Mouse (Mus musculus) macrophage (primary cell): ENCODE data around the gene Ihh. TPM values are rescaled to one million over a fixed set of nuclear protein-coding genes. Genes with fewer than 3 reads are reported as not detected.

Source experiments
- H3K27ac ChIP-seq: fragments of 350-480 bp; formaldehyde crosslinking; 2 replicates; pipeline ENCODE4 v1.9.0; 2021
- H3K36me3 ChIP-seq: fragments of 350-480 bp; formaldehyde crosslinking; 2 replicates; pipeline ENCODE4 v1.9.0; 2021; ENCODE audit errors: inconsistent target
- H3K4me3 ChIP-seq: fragments of 350-480 bp; formaldehyde crosslinking; 2 replicates; pipeline ENCODE4 v1.9.0; 2021; ENCODE audit errors: inconsistent target
- H3K79me2 ChIP-seq: fragments of 350-480 bp; formaldehyde crosslinking; 2 replicates; pipeline ENCODE4 v1.9.0; 2021; ENCODE audit errors: inconsistent target
- WGBS: methylation state at CpG from one replicate; pipeline ENCODE4 v1.1.7; 2026; ENCODE audit warnings: inconsistent platforms; ENCODE audit not compliant: missing documents; 5-methylcytosine and 5-hydroxymethylcytosine counted together
- polyA plus RNA-seq: library from polyadenylated mRNA; stranded (reverse); fragments of 250-400 nt; gene quantifications from 3 replicates; pipeline ENCODE4 v1.2.4, GENCODE M21; 2018; ENCODE audit warnings: inconsistent platforms
- total RNA-seq, 78 experiments: library from RNA; depleted of rRNA; stranded (reverse); fragments of 250-400 nt; gene quantifications; 1 replicate in 9 of 78; 2 replicates in 24 of 78; 3 replicates in 43 of 78; 4 replicates in 2 of 78; pipeline ENCODE4 v1.2.4; 2018; ENCODE audit warnings: inconsistent platforms in 56 of 78

Ihh gene
- under 1 TPM in 11 of 26 experiments, not detected in 15; 0.23 to 0.99 (median 0.46) TPM for total RNA-seq (2018; cell fraction: chromatin; rRNA removed)
- total RNA-seq (2018; cell fraction: cytosol; rRNA removed), result under 1 TPM in 11 of 26 experiments, not detected in 15; 0.03 to 0.13 (median 0.09) TPM
- under 1 TPM in 10 of 26 experiments, not detected in 16; 0.22 to 0.56 (median 0.36) TPM for total RNA-seq (2018; cell fraction: nucleus; rRNA removed)
- polyA plus RNA-seq, result 0.06 to 0.19 TPM in 2 of 3 replicates, not detected in the other

GRCm38 (mm10) chr1:74951556-74952210 is at the start of gene Ihh:
Gene Ihh (minus strand): TSS chr1:74951672.
- no peak within 1 kb of the TSS for H3K4me3 ChIP-seq
- H3K79me2 ChIP-seq, result no peaks in the 10 kb centered on the region
- no peaks in the 10 kb centered on the region for H3K36me3 ChIP-seq
- no peak within 1 kb of the TSS for H3K27ac ChIP-seq
- WGBS, result 4% methylated on average over 44 of the region's 55 CpGs

GRCm38 (mm10) chr1:75001183-75001582 is 49.7 kb upstream of the Ihh start:
- no peaks in the 10 kb centered on the region for H3K36me3 ChIP-seq
- H3K27ac ChIP-seq, result no peak overlapping the region
- WGBS, result 69% methylated on average over 6 of the region's 6 CpGs
- H3K79me2 ChIP-seq, result no peaks in the 10 kb centered on the region
- H3K4me3 ChIP-seq, result no peak overlapping the region

- no peak overlapping the region for H3K27ac ChIP-seq
- H3K36me3 ChIP-seq, result no peaks in the 10 kb centered on the region
- 0% methylated on average over 1 of the region's 1 CpGs for WGBS
- H3K79me2 ChIP-seq, result no peaks in the 10 kb centered on the region
- no peak overlapping the region for H3K4me3 ChIP-seq
Measured at GRCm38 (mm10) chr1:75000496-75000895, 49.0 kb upstream of the Ihh start.

DNA sequence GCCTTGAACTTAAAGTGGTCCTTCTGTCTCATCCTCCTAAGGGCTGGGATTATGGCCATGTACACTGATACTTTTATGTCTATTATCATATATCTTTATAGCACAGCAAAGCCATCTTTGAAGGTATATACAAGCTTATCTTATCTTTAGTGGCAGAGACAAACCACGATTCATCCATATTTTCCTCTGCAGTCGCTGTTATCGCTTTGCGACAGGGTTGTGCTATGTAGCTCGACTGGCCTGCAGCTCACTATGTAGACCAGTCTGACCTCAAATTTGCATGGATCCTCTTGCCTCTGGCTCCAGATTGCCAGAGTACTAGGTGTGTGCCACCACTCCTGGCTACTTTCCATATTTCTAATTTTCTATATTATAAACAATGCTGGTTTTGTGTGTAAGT is 47.7 kb upstream of the Ihh start:
- 81% methylated on average over 5 of the region's 5 CpGs for WGBS
- no peak overlapping the region for H3K27ac ChIP-seq
- H3K36me3 ChIP-seq, result no peaks in the 10 kb centered on the region
- no peaks in the 10 kb centered on the region for H3K79me2 ChIP-seq
- no peak overlapping the region for H3K4me3 ChIP-seq

DNA sequence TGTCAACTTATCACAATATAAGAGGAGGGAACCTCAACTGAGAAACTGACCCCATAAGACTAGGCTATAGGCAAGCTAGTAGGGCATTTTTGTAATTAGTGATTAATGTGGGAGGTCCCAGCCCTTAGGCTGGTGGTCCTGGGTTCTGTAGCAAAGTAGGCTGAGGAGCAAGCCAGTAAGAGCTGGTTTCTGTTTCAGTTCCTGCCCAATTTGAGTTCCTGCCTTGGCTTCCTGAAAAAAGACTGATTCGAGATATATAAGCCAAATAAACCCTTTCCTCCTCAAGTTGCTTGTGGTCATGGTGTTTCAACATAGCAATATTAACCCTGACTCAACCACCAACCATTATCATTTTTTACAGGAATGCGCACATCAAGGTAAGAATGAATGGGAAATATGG is 45.8 kb upstream of the Ihh start:
- Histone ChIP-seq H3K79me2 (no peaks in the 10 kb centered on the region), H3K27ac (peak overlapping the region; percentile 33), H3K36me3 (no peaks in the 10 kb centered on the region), H3K4me3 (no peak overlapping the region)
- WGBS, result 3% methylated on average over 2 of the region's 2 CpGs

DNA sequence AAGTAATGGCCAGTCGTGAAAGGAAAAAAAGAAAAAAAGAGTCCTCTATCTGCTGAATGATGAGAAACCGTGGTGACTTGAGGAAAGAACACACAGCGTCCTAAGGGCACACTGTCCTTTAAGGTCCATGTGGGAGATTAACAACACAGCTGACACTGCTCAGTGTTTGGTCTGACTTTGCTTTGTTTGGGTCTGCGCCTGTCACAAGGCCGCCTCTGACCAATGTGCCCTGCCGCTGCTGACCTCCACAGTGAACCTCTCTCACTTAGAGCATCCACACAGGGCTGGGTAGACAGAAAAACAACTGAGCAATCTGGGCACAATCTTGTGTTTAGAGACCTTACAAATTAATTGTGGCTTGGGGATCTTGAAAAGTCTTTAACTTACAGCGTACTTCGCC is 25.5 kb upstream of the Ihh start:
- Histone ChIP-seq H3K27ac (no peak overlapping the region), H3K79me2 (no peaks in the 10 kb centered on the region), H3K36me3 (no peaks in the 10 kb centered on the region), H3K4me3 (no peak overlapping the region)
- WGBS, result 93% methylated on average over 8 of the region's 8 CpGs

GRCm38 (mm10) chr1:74975936-74976335 is 24.5 kb upstream of the Ihh start:
- WGBS, result 75% methylated on average over 1 of the region's 1 CpGs
- no peak overlapping the region for H3K4me3 ChIP-seq

GRCm38 (mm10) chr1:74973590-74973989 is 22.1 kb upstream of the Ihh start:
- Histone ChIP-seq H3K4me3 (no peak overlapping the region), H3K27ac (no peak overlapping the region), H3K79me2 (no peaks in the 10 kb centered on the region), H3K36me3 (no peaks in the 10 kb centered on the region)
- 95% methylated on average over 6 of the region's 6 CpGs for WGBS

More at GRCm38 (mm10) chr1:74975936-74976335, 24.5 kb upstream of the Ihh start:
- Histone ChIP-seq H3K36me3 (no peaks in the 10 kb centered on the region), H3K27ac (no peak overlapping the region), H3K79me2 (no peaks in the 10 kb centered on the region)

DNA sequence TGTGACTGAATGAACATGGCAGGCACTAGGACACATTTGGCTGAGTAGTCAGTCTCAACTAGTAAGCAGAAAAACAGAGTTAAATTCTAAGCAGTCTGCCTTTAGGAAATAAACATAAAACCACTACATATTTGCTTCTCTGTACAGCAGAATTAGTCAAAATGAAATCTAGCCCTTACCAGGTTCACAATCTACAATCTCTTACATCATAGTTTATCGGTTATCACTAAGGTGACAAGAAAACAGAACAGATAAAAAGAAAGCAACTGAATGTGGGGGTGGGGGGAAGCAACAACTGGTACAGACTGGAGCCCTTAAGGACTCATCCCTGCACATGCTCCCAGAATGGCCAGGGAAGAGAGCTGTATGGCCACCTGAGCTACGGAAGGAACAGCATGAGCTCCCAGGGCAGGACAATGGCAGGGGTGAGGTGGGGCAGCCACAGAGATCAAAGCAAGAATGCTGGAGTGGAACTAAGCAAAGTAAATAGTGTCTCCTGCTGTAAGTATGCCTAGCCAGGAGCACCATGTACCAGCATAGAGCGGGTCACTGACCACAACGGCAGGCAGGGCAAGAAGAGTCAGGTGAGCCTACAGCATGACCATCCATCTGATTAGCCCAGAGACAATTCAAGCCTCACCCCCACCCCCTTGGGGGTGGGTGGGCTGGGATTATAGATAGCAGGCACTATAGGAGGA is 20.0 kb upstream of the Ihh start:
- Histone ChIP-seq H3K36me3 (no peaks in the 10 kb centered on the region), H3K27ac (no peak overlapping the region), H3K4me3 (no peak overlapping the region), H3K79me2 (no peaks in the 10 kb centered on the region)
- 94% methylated on average over 4 of the region's 4 CpGs for WGBS

GRCm38 (mm10) chr1:74967962-74968580 is 16.6 kb upstream of the Ihh start:
- H3K79me2 ChIP-seq, result no peaks in the 10 kb centered on the region
- H3K4me3 ChIP-seq, result no peak overlapping the region
- no peaks in the 10 kb centered on the region for H3K36me3 ChIP-seq
- no peak overlapping the region for H3K27ac ChIP-seq
- WGBS, result 91% methylated on average over 8 of the region's 8 CpGs

GRCm38 (mm10) chr1:74964494-74965215 is 13.2 kb upstream of the Ihh start:
- no peaks in the 10 kb centered on the region for H3K79me2 ChIP-seq
- no peaks in the 10 kb centered on the region for H3K36me3 ChIP-seq
- H3K27ac ChIP-seq, result no peak overlapping the region
- no peak overlapping the region for H3K4me3 ChIP-seq
- 35% methylated on average over 13 of the region's 16 CpGs for whole genome bisulfite sequencing

DNA sequence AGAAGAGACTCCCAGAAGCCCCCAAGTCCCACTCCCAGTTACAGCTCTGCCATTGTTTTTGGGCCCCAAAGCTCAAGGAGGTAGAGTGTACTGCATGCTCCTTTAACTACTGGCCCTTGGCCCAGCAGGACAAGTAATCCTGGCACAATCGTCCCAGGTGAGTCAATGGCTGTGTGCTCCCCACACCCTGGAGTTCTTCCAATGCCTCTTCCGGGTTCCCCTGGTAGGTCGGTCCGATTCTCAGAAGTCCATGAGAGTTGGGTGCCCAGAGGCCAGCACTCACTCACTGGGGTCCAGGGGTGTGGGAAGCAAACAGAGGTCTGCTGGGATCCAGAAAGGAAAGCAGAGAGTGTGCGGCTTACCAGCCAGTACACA is 11.4 kb upstream of the Ihh start:
- no peak overlapping the region for H3K27ac ChIP-seq

GRCm38 (mm10) chr1:74962126-74962852 is 10.8 kb upstream of the Ihh start:
- Histone ChIP-seq H3K27ac (no peak overlapping the region), H3K79me2 (no peaks in the 10 kb centered on the region), H3K4me3 (no peak overlapping the region), H3K36me3 (no peaks in the 10 kb centered on the region)
- WGBS, result 88% methylated on average over 5 of the region's 5 CpGs

More for the DNA sequence above, 11.4 kb upstream of the Ihh start:
- Histone ChIP-seq H3K36me3 (no peaks in the 10 kb centered on the region), H3K79me2 (no peaks in the 10 kb centered on the region), H3K4me3 (no peak overlapping the region)
- 92% methylated on average over 5 of the region's 5 CpGs for WGBS

- H3K4me3 ChIP-seq, result no peak overlapping the region
- H3K27ac ChIP-seq, result no peak overlapping the region
- no peaks in the 10 kb centered on the region for H3K79me2 ChIP-seq
- 92% methylated on average over 7 of the region's 7 CpGs for whole genome bisulfite sequencing
- H3K36me3 ChIP-seq, result no peaks in the 10 kb centered on the region
Measured at GRCm38 (mm10) chr1:74961722-74962121, 10.2 kb upstream of the Ihh start.
